Comparison of ENCODE assay signal across 9 mouse cellular contexts in the genomic region with DNA sequence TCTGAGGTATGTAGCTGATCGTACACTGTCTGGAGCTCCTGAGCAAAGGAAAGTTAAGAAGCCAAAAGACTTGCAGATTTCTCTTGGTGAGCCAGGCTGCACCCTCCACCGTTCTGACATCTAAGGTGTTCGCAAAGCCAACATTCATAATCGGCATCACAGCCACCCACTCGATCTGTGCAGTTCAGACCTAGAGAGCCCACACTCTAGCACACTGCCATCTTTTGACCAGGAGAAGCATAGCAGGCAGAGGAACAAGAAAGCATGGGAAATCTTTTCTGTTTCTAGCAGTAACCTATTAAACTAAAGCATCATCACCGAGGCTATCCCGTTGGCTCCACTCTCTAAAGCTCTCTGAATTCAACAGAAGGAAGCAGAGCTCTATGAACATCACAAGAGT. TPM values are rescaled to one million over a fixed set of nuclear protein-coding genes. Genes with fewer than 3 reads are reported as not detected.
DNase-seq lines count a peak whose midpoint lies in the region; ATAC-seq and TF ChIP-seq lines count a peak whose summit lies in the region.
"Had no signal": no experiment of that assay in that cellular context is flagged by ENCODE, and none has a peak within 500 bp of the region (broad histone marks: within the 10 kb centered on the region; RNA-seq: fewer than 3 reads in every experiment).

No protein-coding gene starts in this region.

- peak; percentile 51 for TF ChIP-seq CTCF in gastrocnemius, adult 2 months (IDR thresholded peaks at IDR 0.05)
- peak; percentile 33 for TF ChIP-seq CTCF in ES-Bruce4 (IDR thresholded peaks at IDR 0.05; ENCODE audit: low read depth, low read length)
- peak; percentile 67 for TF ChIP-seq CTCF in kidney, postnatal 0 days (IDR thresholded peaks at IDR 0.05; ENCODE audit: low read depth)

- no peak for TF ChIP-seq EP300 in ES-Bruce4 (IDR thresholded peaks at IDR 0.05; ENCODE audit: insufficient read depth, low read depth, low read length)

- ATAC-seq in embryonic facial prominence, embryonic 13.5 days (ENCODE audit: insufficient number of reproducible peaks, insufficient read depth, low FRiP score, low TSS enrichment, low read depth): peak; percentile 48; the same call in 1 of the 2 replicates
- no peak for ATAC-seq in kidney, postnatal 0 days (replicated peaks; ENCODE audit: low FRiP score, low read depth)
- ATAC-seq in lung, embryonic 16.5 days (ENCODE audit: low read depth): peak; percentile 45; the same call in 1 of the 2 replicates

- H3K9ac ChIP-seq in ES-Bruce4 (ENCODE audit: low read depth, poor library complexity, severe bottlenecking): no peak overlapping the region
- no peak overlapping the region for H3K9ac ChIP-seq in embryonic facial prominence, embryonic 13.5 days
- no peak overlapping the region for H3K9ac ChIP-seq in kidney, postnatal 0 days (ENCODE audit: low read depth, low read length)
- no peak overlapping the region for H3K9ac ChIP-seq in lung, embryonic 16.5 days (ENCODE audit: low read length)
- H3K9ac ChIP-seq: limb, embryonic 13.5 days had no signal

- intact Hi-C loops in gastrocnemius, adult 2 months (cut with DNase I): no loop called here
- intact Hi-C loops in gastrocnemius, postnatal 36 days (cut with DNase I): no loop called here

- no peaks in the 10 kb centered on the region for H3K4me1 ChIP-seq in ES-Bruce4 (ENCODE audit: control insufficient read depth, insufficient read depth, low read length)
- no peaks in the 10 kb centered on the region for H3K4me1 ChIP-seq in embryonic facial prominence, embryonic 13.5 days
- H3K4me1 ChIP-seq in kidney, postnatal 0 days (replicated peaks; ENCODE audit: insufficient read depth, low read length): no peaks in the 10 kb centered on the region
- no peaks in the 10 kb centered on the region for H3K4me1 ChIP-seq in lung, embryonic 16.5 days (replicated peaks; ENCODE audit: control insufficient read depth, insufficient read depth, low read length)
- H3K4me1 ChIP-seq: limb, embryonic 13.5 days had no signal

- DNase-seq in gastrocnemius, adult 2 months: peak; percentile 12
- DNase-seq in gastrocnemius, postnatal 36 days: no peak
- DNase-seq in kidney, postnatal 0 days (ENCODE audit: low spot score): peak; percentile 59
- DNase-seq in right cerebral cortex, postnatal 14 days: peak; percentile 9
- DNase-seq in urinary bladder, postnatal 4 days (ENCODE audit: low spot score in 2 of 2): no peak

- no peak for TF ChIP-seq POLR2A in ES-Bruce4 (IDR thresholded peaks at IDR 0.05; ENCODE audit: insufficient read depth, low read length)

- H3K27me3 ChIP-seq in ES-Bruce4 (ENCODE audit: control insufficient read depth, insufficient read depth, low read length, poor library complexity, severe bottlenecking): no peaks in the 10 kb centered on the region; the same call in 1 of the 2 replicates
- H3K27me3 ChIP-seq in embryonic facial prominence, embryonic 13.5 days: no peaks in the 10 kb centered on the region
- H3K27me3 ChIP-seq in kidney, postnatal 0 days (ENCODE audit: insufficient read depth, low read length): no peaks in the 10 kb centered on the region
- no peaks in the 10 kb centered on the region for H3K27me3 ChIP-seq in lung, embryonic 16.5 days (ENCODE audit: control insufficient read depth, insufficient read depth, low read depth, low read length)
- H3K27me3 ChIP-seq: limb, embryonic 13.5 days had no signal

- no peak overlapping the region for H3K4me2 ChIP-seq in embryonic facial prominence, embryonic 13.5 days
- H3K4me2 ChIP-seq in kidney, postnatal 0 days (ENCODE audit: low read length): no peak overlapping the region
- H3K4me2 ChIP-seq in lung, embryonic 16.5 days (ENCODE audit: low read depth, low read length): no peak overlapping the region
- H3K4me2 ChIP-seq: limb, embryonic 13.5 days had no signal

- no peak overlapping the region for H3K4me3 ChIP-seq in gastrocnemius, adult 2 months
- no peak overlapping the region for H3K4me3 ChIP-seq in ES-Bruce4 (ENCODE audit: low read depth, low read length)
- H3K4me3 ChIP-seq in embryonic facial prominence, embryonic 13.5 days: no peak overlapping the region
- no peak overlapping the region for H3K4me3 ChIP-seq in kidney, postnatal 0 days (replicated peaks; ENCODE audit: low read depth, low read length)
- no peak overlapping the region for H3K4me3 ChIP-seq in lung, embryonic 16.5 days (ENCODE audit: low read length)
- H3K4me3 ChIP-seq: limb, embryonic 13.5 days had no signal

- H3K27ac ChIP-seq in gastrocnemius, adult 2 months: no peak overlapping the region
- H3K27ac ChIP-seq in ES-Bruce4 (ENCODE audit: insufficient read depth, low read length): no peak overlapping the region
- no peak overlapping the region for H3K27ac ChIP-seq in embryonic facial prominence, embryonic 13.5 days
- H3K27ac ChIP-seq in kidney, postnatal 0 days: no peak overlapping the region
- H3K27ac ChIP-seq in lung, embryonic 16.5 days (ENCODE audit: low read length): no peak overlapping the region
- H3K27ac ChIP-seq: limb, embryonic 13.5 days had no signal

- no peaks in the 10 kb centered on the region for H3K36me3 ChIP-seq in ES-Bruce4 (ENCODE audit: control insufficient read depth, insufficient read depth, low read length, poor library complexity, severe bottlenecking)
- H3K36me3 ChIP-seq in embryonic facial prominence, embryonic 13.5 days: no peaks in the 10 kb centered on the region
- no peaks in the 10 kb centered on the region for H3K36me3 ChIP-seq in kidney, postnatal 0 days (ENCODE audit: insufficient read depth, low read length)
- no peaks in the 10 kb centered on the region for H3K36me3 ChIP-seq in lung, embryonic 16.5 days (ENCODE audit: control insufficient read depth, insufficient read depth, low read length)
- H3K36me3 ChIP-seq: limb, embryonic 13.5 days had no signal

- WGBS in embryonic facial prominence, embryonic 13.5 days: 47% methylated on average over 7 of the region's 7 CpGs
- 41% methylated on average over 7 of the region's 7 CpGs for WGBS in kidney, postnatal 0 days
- 28% methylated on average over 7 of the region's 7 CpGs for WGBS in lung, embryonic 16.5 days

- no peaks in the 10 kb centered on the region for H3K9me3 ChIP-seq in ES-Bruce4 (replicated peaks; ENCODE audit: control insufficient read depth, insufficient read depth, low read length, poor library complexity, severe bottlenecking)
- H3K9me3 ChIP-seq in embryonic facial prominence, embryonic 13.5 days: no peaks in the 10 kb centered on the region
- no peaks in the 10 kb centered on the region for H3K9me3 ChIP-seq in kidney, postnatal 0 days (replicated peaks; ENCODE audit: low read length)
- H3K9me3 ChIP-seq in lung, embryonic 16.5 days (ENCODE audit: control insufficient read depth, low read length): no peaks in the 10 kb centered on the region
- H3K9me3 ChIP-seq: limb, embryonic 13.5 days had no signal

RNA-seq across cellular contexts. Expression of a gene that starts 59.2 kb away (rescaled TPM):
- total RNA-seq in gastrocnemius, adult 2 months (2021): not detected
- total RNA-seq in gastrocnemius, postnatal 36 days (2021): not detected
- not detected in 2 replicates for polyA plus RNA-seq in ES-Bruce4 (2011; ENCODE audit: insufficient read depth, insufficient read length, low read depth, missing spikeins)
- 0.22 and 0.29 TPM in 2 replicates for polyA plus RNA-seq in embryonic facial prominence, embryonic 13.5 days (2015; fragmentation: Nextera tagmentation; extraction: Ambion mirVana)
- 0.14 and 0.34 TPM in 2 replicates for polyA plus RNA-seq in kidney, postnatal 0 days (2015; fragmentation: Nextera tagmentation; extraction: Ambion mirVana)
- polyA plus RNA-seq in lung, embryonic 16.5 days (2015; fragmentation: Nextera tagmentation; extraction: Ambion mirVana): 14.2 and 16.1 TPM in 2 replicates

Comparison
In these comparisons a context has a peak if more than half of its experiments do, and no peak if none do; other contexts are left out.
1. DNase-seq: peak in gastrocnemius, adult 2 months (single experiment), kidney, postnatal 0 days (single experiment) and right cerebral cortex, postnatal 14 days (single experiment); none in gastrocnemius, postnatal 36 days (0 of 2) and urinary bladder, postnatal 4 days (0 of 2).
2. RNA of a gene that starts 59.2 kb away (polyA plus RNA-seq): 14.2 to 16.1 TPM in lung, embryonic 16.5 days; 0.14 to 0.34 TPM in kidney, postnatal 0 days, 0.22 to 0.29 TPM in embryonic facial prominence, embryonic 13.5 days and not detected in ES-Bruce4; every median in the first group is over 10 times any median in the second.
3. Peak in every context shown above with its lines, with median percentiles within 50 percentile points of each other: CTCF ChIP-seq.